21 mouse cellular contexts compared by ENCODE assay signal in genomic region chr16:34543754-34544153, GRCm38 (mm10).
"Had no signal": no experiment of that assay in that cellular context is flagged by ENCODE, and none has a peak within 500 bp of the region (broad histone marks: within the 10 kb centered on the region; RNA-seq: fewer than 3 reads in every experiment).

No protein-coding gene starts in this region.

- H3K4me1 ChIP-seq: liver, embryonic 13.5 days; liver, embryonic 15.5 days; megakaryocyte, embryonic 14.5 days had no signal

- H3K4me2 ChIP-seq: liver, embryonic 13.5 days; liver, embryonic 15.5 days; lung, embryonic 15.5 days; neural tube, embryonic 13.5 days; neural tube, embryonic 15.5 days had no signal

- H3K4me3 ChIP-seq: liver, embryonic 13.5 days; liver, embryonic 15.5 days; lung, embryonic 15.5 days; megakaryocyte, embryonic 14.5 days; myocyte; neural tube, embryonic 13.5 days; neural tube, embryonic 15.5 days had no signal

- ATAC-seq: liver, postnatal 0 days; lung, postnatal 0 days had no signal

- H3K9ac ChIP-seq: liver, embryonic 13.5 days; liver, embryonic 15.5 days; liver, postnatal 0 days; lung, embryonic 15.5 days; neural tube, embryonic 13.5 days; neural tube, embryonic 15.5 days had no signal

- H3K36me3 ChIP-seq: liver, embryonic 13.5 days; liver, embryonic 15.5 days; lung, embryonic 15.5 days; neural tube, embryonic 13.5 days; neural tube, embryonic 15.5 days had no signal

- H3K27ac ChIP-seq: liver, embryonic 13.5 days; liver, embryonic 15.5 days; lung, embryonic 15.5 days; macrophage; neural tube, embryonic 13.5 days; neural tube, embryonic 15.5 days had no signal

- H3K27me3 ChIP-seq: liver, embryonic 15.5 days; lung, embryonic 15.5 days; neural tube, embryonic 13.5 days; neural tube, embryonic 15.5 days had no signal

- H3K9me3 ChIP-seq: liver, embryonic 13.5 days; liver, embryonic 15.5 days; lung, embryonic 15.5 days; neural tube, embryonic 15.5 days had no signal

- DNase-seq: liver, embryonic 13.5 days; liver, postnatal 0 days; lung, adult 2 months; lung, postnatal 14 days; lung, postnatal 36 days; retina, postnatal 1 day; right cerebral cortex, adult 18-20 months; right cerebral cortex, postnatal 25 days; right cerebral cortex, postnatal 4 days; spleen, adult 18-20 months; thymus, adult 18-20 months; thymus, postnatal 14 days; thymus, postnatal 36 days had no signal
